Mouse (Mus musculus) spleen, adult 2 months (tissue): ENCODE measurements at regions not wholly inside any gene's neighbourhood (a gene's known extent, or its start where the extent isn't known, plus 50 kb on each side); places are given as distances from the start of the nearest gene placed in this dataset.

Source experiments
- CTCF ChIP-seq: fragments of 200-500 bp; IDR thresholded peaks from 2 replicates; pipeline ENCODE4 v1.5.1; 2011; ENCODE audit warnings: mild to moderate bottlenecking, inconsistent platforms; ENCODE audit not compliant: insufficient read depth, insufficient read length, insufficient replicate concordance; ENCODE audit errors: extremely low read depth
- POLR2A ChIP-seq: fragments of 200-500 bp; IDR thresholded peaks from 2 replicates; pipeline ENCODE4 v1.6.1; 2011; ENCODE audit warnings: low read depth, low read length, inconsistent platforms

DNA sequence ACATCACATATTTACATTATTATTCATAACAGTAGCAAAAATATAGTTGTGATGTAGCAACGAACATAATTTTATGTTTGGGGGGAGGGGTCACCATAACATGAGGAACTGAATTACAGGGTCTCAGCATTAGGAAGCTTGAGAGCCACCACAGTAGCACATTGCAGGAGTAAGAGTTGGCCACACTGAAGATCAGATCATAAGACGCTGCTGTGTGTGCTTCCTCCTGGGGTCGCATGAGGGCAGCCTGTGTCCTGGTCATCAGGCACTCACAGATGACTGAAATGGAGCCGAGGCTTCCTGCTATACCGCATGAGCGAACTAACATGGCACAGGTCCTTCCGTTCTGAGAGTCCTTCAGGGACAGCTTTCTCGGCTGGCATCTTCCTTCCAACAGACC lies 447.3 kb downstream of the Adam3 start:
- TF ChIP-seq CTCF (no peak), POLR2A (no peak)
